Mouse (Mus musculus) thymus, postnatal 10 days (tissue): ENCODE results near the gene Ddx23.

ENCODE experiments used
- DNase-seq, 2 experiments: peaks; one replicate each; pipeline ENCODE4 v3.0.0; 2021; ENCODE audit warnings: low spot score in 2 of 2

Gene Ddx23

DNA sequence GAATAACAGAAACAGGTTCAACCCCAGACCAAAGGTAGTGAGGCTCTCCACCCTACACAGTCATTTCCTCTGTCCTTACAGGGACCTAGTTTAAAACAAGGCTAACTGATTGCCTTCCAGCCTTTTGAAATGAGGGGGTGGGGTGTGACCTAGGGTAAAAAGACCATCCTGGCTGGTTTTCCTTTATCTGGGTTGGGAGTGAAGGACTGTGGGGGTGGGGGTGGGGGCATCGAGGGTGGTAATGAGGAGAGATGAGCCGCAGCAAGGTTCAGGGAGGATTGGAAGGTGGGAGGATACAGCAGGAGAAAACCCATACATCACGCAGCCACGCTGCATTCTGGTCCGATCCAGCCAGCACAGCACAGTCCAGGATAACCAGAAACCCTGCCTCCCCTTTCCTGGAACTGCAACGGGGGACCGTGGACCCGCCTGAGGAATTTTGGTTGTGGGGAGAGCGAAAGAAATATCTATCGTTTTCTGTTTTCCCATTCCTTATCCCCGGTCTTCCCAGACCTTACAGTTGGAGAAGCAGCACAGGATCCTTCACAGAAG is 12.4 kb upstream of the Ddx23 start:
- no peak for DNase-seq

- DNase-seq: no peak
Measured at GRCm38 (mm10) chr15:98674284-98674993, 11.7 kb upstream of the Ddx23 start.

- DNase-seq: no peak
Measured at GRCm38 (mm10) chr15:98673732-98674131, 11.0 kb upstream of the Ddx23 start.

- DNase-seq: no peak
Measured at GRCm38 (mm10) chr15:98672592-98672991, 9.9 kb upstream of the Ddx23 start.

- no peak for DNase-seq
Measured at GRCm38 (mm10) chr15:98664042-98664907, 1.6 kb upstream of the Ddx23 start.

- no peak for DNase-seq
Measured at GRCm38 (mm10) chr15:98662198-98662566, 512 bp downstream of the Ddx23 start.

GRCm38 (mm10) chr15:98656982-98657751 is 5.5 kb downstream of the Ddx23 start:
- no peak for DNase-seq

- DNase-seq: no peak
Measured at GRCm38 (mm10) chr15:98652174-98652573, 10.5 kb downstream of the Ddx23 start.

GRCm38 (mm10) chr15:98651431-98651830 is 11.3 kb downstream of the Ddx23 start:
- no peak for DNase-seq

DNA sequence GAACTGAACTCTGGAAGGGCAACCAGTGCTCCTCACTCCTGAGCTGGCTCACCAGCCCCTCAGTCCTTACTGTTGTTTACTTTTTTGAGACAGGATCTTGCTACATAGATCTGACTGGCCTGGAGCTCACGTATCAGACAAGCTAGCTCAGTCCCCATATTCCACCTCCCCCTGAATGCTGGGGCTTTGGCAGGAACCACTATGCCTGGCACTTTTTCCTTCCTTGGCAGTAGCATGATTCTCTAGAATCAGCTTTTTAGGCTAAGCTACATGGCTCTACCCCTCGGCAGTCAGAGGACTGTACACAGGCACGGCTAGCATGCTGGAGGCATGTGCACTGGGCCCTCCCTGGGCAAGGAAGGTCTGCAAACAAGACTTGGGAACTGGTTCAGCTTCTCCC is 14.6 kb downstream of the Ddx23 start:
- no peak for DNase-seq

GRCm38 (mm10) chr15:98647308-98647707 is 15.4 kb downstream of the Ddx23 start:
- no peak for DNase-seq

DNA sequence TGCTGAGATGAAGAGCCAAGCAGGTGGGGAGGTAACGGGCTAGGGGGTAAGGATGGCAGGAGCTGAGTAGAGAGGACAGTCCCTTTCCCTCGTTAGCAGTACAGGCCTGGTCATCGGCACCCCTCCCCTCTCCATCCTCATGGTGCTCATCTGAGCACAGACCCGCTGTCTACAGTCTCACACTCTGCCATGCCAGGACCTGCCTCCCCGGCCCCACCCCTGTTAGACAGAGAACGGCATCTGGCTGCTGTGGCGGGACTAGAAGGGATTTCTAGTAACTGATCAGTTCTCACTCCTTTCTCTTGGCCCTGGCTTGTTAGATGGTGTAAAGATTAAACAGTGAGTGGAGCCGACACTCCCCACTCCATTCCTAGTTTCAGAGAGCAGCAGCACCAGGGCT is 16.0 kb downstream of the Ddx23 start:
- no peak for DNase-seq

- DNase-seq: no peak
Measured at GRCm38 (mm10) chr15:98645057-98646026, 17.4 kb downstream of the Ddx23 start.

GRCm38 (mm10) chr15:98644406-98644805 is 18.3 kb downstream of the Ddx23 start:
- no peak for DNase-seq

GRCm38 (mm10) chr15:98640157-98640556 is 22.5 kb downstream of the Ddx23 start:
- DNase-seq: no peak

- no peak for DNase-seq
Measured at GRCm38 (mm10) chr15:98637155-98637554, 25.5 kb downstream of the Ddx23 start.

GRCm38 (mm10) chr15:98636517-98636916 is 26.2 kb downstream of the Ddx23 start:
- no peak for DNase-seq

DNA sequence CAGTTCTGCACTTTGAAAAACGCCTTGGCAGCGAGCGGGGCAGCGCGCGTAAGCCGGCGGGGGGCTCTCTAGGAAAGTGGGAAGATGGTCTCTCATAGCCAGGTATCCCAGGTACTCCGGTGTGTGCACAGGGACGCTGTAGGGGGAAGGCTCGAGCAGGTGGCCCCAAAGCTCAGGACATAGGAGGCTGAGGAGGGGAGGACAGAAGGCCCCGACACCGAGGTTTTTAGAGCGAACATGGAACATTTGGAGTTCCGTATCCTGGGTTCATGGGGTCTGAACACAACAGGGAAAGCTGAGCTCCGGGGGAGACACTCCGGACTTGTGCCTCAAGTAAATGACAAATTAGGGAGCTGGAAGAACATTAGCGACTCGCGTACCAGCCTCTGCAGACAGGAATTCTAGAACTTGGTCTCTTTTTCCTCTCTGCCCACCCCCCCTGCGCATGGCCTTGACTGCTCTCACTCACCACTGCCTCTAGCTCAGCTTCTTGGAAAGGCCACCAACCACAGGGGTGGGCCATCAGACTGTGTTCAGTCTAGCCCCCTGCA is 27.3 kb downstream of the Ddx23 start:
- no peak for DNase-seq

DNA sequence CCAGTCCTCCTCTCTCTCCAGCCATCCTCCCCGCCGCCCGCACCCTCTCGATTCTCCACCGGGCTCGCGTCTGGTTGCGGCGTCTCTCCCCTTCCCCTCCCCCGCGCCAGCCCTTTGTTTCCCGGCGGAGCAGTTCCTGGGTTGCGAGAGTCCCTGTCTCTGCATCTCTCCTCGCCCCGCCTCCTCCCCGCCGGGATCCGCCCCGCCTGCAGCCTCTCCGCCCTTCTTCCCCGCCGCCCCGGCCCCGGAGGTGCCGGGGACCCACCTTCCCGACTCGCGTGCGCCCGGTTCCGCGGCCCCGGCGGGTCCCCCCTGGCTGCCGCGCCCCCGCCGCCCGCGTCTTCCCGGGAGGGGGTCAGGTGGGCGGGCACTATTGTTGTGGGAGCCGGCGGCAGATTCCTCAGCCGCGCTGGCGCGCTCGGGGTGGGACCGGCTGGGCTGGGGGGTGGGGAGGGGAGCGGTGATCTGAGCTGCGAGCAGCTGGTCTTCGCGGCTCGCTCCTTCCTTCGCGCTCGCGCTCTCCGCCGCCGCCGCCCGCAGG is 28.1 kb downstream of the Ddx23 start:
- peak; percentile 69 to 74 for DNase-seq

GRCm38 (mm10) chr15:98633822-98634470 is 28.7 kb downstream of the Ddx23 start:
- DNase-seq: no peak
